Mouse (Mus musculus): ENCODE measurements at regions not wholly inside any gene's neighbourhood (a gene's known extent, or its start where the extent isn't known, plus 50 kb on each side); places are given as distances from the start of the nearest gene placed in this dataset.

DNA sequence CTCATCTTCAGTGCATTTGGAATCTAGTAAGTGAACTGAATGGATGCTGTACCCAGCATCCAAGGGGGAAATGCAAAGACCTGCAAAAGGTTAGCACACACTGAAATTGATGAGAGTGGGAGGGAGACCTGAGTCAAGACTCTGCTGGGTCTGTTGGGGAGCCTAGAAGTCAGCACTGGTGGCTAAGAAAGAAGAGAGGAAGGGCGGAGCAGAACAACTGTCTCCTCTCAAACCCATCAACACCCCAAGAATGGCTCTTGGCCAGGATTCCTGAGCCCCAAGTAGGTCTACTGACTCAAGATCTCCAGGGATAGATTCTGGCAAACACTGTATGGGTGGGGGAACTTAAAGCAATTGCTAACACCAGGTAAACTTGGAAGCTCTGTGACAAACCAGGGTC, 57.7 kb upstream of the Prickle1 start:
- intact Hi-C loops (cut with DNase I), result no loop called here

DNA sequence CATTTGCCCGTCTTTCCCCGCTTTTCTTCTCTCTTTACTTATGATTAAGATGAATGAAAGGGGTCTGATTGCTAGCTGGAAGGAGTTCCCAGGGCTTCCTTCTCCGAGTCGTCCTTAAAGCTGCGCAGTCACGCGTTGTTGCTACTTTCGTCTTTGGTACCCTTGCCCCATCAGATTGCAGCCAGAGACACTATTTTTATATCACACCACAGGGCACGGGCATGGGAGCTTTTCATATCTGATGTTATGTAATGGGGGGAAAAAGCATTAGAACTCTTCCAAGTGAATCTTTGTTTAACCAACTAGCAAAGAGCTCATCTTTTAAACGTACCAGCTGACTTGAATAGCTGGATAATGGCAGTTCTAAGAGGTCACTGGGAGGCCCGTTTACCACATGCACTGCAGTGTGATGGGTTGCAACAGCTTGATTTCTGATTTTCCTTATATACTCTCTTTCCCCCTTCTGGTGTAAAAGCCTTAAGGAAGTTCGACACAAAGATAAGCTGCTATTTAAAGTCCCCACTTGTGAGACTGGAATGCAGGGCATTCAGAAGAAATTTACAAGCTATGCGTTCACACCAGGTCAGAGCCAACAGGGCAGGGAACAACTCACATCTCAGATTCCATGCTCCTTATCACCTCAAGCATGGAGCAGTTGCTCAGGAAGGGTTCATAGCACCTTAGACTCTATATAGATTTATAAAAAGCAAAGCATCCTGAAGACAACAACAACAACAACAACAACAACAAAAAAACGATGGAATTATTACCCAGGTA, 55.5 kb upstream of the Prickle1 start:
- intact Hi-C loops (cut with DNase I), result no loop called here

DNA sequence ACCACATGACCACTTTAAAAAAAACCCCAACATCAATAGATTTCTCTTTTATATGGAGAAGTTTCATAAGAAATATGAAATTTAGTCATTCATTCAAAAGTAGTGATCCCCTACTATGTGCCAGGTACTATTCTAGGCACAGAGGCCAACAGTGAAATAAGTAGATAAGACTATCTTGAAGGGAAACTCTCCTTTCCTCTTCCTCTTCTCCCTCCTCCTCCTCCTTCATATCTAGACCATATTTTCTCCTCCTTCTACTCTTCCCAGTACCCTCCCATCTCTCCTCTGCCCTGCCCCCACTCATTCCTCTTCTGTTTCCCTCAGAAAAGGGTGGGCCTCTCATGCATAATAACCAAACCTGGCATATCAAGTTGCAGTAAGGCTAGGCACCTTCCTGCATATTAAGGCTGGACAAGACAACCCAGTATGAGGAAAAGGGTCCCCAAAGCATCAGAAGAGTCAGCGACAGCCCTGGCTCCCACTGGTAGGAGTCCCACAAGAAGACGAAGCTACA, 54.4 kb upstream of the Prickle1 start:
- intact Hi-C loops (cut with DNase I), result no loop called here

GRCm38 (mm10) chr15:93648646-93649045, 53.0 kb upstream of the Prickle1 start:
- intact Hi-C loops (cut with DNase I), result no loop called here

GRCm38 (mm10) chr15:93646820-93647219, 51.1 kb upstream of the Prickle1 start:
- intact Hi-C loops (cut with DNase I), result no loop called here

DNA sequence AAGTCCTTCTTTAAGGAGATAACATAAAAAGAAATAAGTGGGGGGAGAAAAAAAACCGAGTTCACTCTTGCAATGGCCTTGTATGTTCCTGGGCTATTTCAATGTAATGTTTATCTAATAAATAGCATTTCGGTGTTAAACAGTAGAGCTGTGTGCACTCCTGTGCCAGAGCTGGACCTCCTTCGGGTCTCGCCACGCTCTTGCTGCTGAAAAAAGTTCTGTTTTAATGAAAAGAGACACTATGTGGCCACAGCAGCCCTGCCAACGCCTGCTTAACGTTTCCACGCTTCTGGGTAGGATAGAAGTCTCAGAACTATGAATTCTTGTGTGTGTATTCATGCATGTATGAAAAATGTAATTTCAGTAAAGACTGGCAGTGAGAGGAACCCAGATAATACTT, 50.3 kb upstream of the Prickle1 start:
- intact Hi-C loops (cut with DNase I), result no loop called here
